Mouse (Mus musculus): Measurements from ENCODE around the gene Adm. TPM values are rescaled to one million over a fixed set of nuclear protein-coding genes. Genes with fewer than 3 reads are reported as not detected.
"Not testable (repeated sequence)": the region's sequence is repeated elsewhere in the genome, so short reads cannot be mapped to it uniquely, and the experiment has no call there.

Adm gene
- total RNA-seq (2021): 1 to 10 TPM; 2.8 to 3.4 TPM
- long read RNA-seq, experiment 1, partial matches to known transcripts: 0 of 1 reads
- long read RNA-seq, experiment 1, other reads (novel, unspliced or antisense): 0 of 1 reads
- long read RNA-seq, experiment 2, partial matches to known transcripts: 0 of 2 reads
- long read RNA-seq, experiment 2, other reads (novel, unspliced or antisense): 0 of 2 reads

GRCm38 (mm10) chr7:110627486-110628272, at the start of gene Adm:
TSS of gene Adm (plus strand) at chr7:110627661.
- Histone ChIP-seq H3K27ac (no peak within 1 kb of the TSS), H3K4me3 (peak within 1 kb of the TSS; percentile 49)
- intact Hi-C loops (cut with DNase I): no loop called here
- TF ChIP-seq CTCF (IDR thresholded peaks at IDR 0.05): no peak; the same call in 1 of the 2 replicates
- peak; percentile 38 to 50 for DNase-seq (ENCODE audit: extremely low spot score in 1 of 2, low spot score in 2 of 2)

- intact Hi-C loops (cut with DNase I): no loop called here
- TF ChIP-seq CTCF (IDR thresholded peaks at IDR 0.05): no peak
Measured at GRCm38 (mm10) chr7:110583705-110584104, 43.8 kb upstream of the Adm start.

DNA sequence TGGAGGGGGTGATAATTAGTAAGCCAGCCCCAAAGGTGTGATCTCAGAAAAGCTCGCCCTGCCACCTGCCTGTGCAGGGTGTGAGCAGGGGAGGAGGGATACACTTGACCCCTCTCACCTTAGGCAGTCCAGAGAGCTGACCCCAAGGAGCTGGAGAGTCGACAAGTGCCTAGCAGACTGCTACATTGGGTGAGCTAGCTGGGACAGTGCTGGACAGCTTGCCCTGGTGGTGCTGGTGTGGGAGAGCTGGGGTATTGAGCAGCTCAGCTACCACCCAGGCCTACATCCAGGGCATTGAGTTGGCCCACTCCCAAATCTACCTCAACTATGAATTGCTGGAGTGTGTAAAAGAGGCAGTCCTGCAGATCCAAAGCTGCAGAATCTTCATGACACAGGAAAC, 43.3 kb upstream of the Adm start:
- DNase-seq (ENCODE audit: extremely low spot score in 1 of 2, low spot score in 2 of 2): no peak
- TF ChIP-seq CTCF (IDR thresholded peaks at IDR 0.05): no peak
- no peak overlapping the region for H3K4me3 ChIP-seq
- intact Hi-C loops (cut with DNase I): no loop called here
- no peak overlapping the region for H3K27ac ChIP-seq

More at GRCm38 (mm10) chr7:110583705-110584104, 43.8 kb upstream of the Adm start:
- H3K27ac ChIP-seq: no peak overlapping the region
- DNase-seq (ENCODE audit: extremely low spot score in 1 of 2, low spot score in 2 of 2): no peak
- no peak overlapping the region for H3K4me3 ChIP-seq

- Histone ChIP-seq H3K4me3 (no peak overlapping the region), H3K27ac (no peak overlapping the region)
- intact Hi-C loops (cut with DNase I): no loop called here
- DNase-seq (ENCODE audit: extremely low spot score in 1 of 2, low spot score in 2 of 2): no peak
- no peak for TF ChIP-seq CTCF (IDR thresholded peaks at IDR 0.05)
Measured at GRCm38 (mm10) chr7:110585250-110585649, 42.2 kb upstream of the Adm start.

DNA sequence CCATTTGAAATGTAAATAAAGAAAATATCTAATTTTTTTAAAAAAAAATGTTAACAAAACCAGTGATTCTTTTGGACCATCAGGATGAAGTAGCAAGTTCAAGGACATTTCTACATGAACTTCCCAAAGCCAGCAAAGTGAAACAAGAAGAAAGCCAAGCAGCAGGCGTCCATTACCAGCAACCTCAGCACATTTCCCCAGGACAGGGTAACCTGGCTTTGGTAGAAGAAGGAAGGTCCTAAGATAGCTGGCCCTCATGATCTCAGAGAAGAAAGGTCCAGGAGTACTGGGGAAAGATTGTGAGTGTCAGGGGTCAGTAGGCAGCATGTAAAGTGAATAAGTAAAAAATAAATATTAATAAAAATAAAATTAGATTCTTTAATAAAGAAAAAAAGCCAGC, 39.7 kb upstream of the Adm start:
- H3K4me3 ChIP-seq: no peak overlapping the region
- intact Hi-C loops (cut with DNase I): no loop called here
- TF ChIP-seq CTCF (IDR thresholded peaks at IDR 0.05): no peak
- DNase-seq (ENCODE audit: extremely low spot score in 1 of 2, low spot score in 2 of 2): no peak
- H3K27ac ChIP-seq: no peak overlapping the region

GRCm38 (mm10) chr7:110593991-110594390, 33.5 kb upstream of the Adm start:
- intact Hi-C loops (cut with DNase I); H3K27ac ChIP-seq; DNase-seq (ENCODE audit: extremely low spot score in 1 of 2, low spot score in 2 of 2); H3K4me3 ChIP-seq: not testable (repeated sequence)
- TF ChIP-seq CTCF (IDR thresholded peaks at IDR 0.05): peak; percentile 23; the same call in 1 of the 2 replicates

GRCm38 (mm10) chr7:110597141-110597540, 30.3 kb upstream of the Adm start:
- intact Hi-C loops (cut with DNase I): no loop called here

GRCm38 (mm10) chr7:110605476-110605875, 22.0 kb upstream of the Adm start:
- Histone ChIP-seq H3K4me3 (no peak overlapping the region), H3K27ac (no peak overlapping the region)
- no peak for TF ChIP-seq CTCF (IDR thresholded peaks at IDR 0.05)
- no peak for DNase-seq (ENCODE audit: extremely low spot score in 1 of 2, low spot score in 2 of 2)
- intact Hi-C loops (cut with DNase I): no loop called here

More at GRCm38 (mm10) chr7:110597141-110597540, 30.3 kb upstream of the Adm start:
- Histone ChIP-seq H3K4me3 (no peak overlapping the region), H3K27ac (no peak overlapping the region)
- TF ChIP-seq CTCF (IDR thresholded peaks at IDR 0.05): no peak
- no peak for DNase-seq (ENCODE audit: extremely low spot score in 1 of 2, low spot score in 2 of 2)

DNA sequence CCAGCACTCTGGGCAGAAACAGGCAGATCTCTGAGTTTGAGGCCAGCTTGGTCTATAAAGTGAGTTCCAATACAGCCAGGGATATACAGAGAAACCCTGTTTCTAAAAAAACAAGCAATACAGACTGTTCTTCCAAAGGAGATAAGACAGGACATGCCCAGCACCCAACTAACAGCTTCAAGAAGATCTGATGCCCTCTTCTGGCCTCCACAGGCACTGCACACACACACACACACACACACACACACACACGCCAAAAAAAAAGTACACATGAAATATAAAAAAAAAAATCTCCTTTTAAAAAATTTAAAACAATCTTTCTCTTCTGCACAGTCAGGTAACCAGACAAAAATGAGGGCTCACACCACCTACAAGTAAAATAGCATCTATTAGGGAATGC, 20.6 kb upstream of the Adm start:
- intact Hi-C loops (cut with DNase I): no loop called here
- TF ChIP-seq CTCF (IDR thresholded peaks at IDR 0.05): no peak; the same call in 1 of the 2 replicates
- H3K4me3 ChIP-seq: no peak overlapping the region
- H3K27ac ChIP-seq: no peak overlapping the region
- no peak for DNase-seq (ENCODE audit: extremely low spot score in 1 of 2, low spot score in 2 of 2)

- intact Hi-C loops (cut with DNase I): no loop called here
- no peak for DNase-seq (ENCODE audit: extremely low spot score in 1 of 2, low spot score in 2 of 2)
- peak overlapping the region; percentile 78 for H3K4me3 ChIP-seq
- peak overlapping the region; percentile 90 for H3K27ac ChIP-seq
- TF ChIP-seq CTCF (IDR thresholded peaks at IDR 0.05): no peak
Measured at GRCm38 (mm10) chr7:110613381-110614132, 13.9 kb upstream of the Adm start.

DNA sequence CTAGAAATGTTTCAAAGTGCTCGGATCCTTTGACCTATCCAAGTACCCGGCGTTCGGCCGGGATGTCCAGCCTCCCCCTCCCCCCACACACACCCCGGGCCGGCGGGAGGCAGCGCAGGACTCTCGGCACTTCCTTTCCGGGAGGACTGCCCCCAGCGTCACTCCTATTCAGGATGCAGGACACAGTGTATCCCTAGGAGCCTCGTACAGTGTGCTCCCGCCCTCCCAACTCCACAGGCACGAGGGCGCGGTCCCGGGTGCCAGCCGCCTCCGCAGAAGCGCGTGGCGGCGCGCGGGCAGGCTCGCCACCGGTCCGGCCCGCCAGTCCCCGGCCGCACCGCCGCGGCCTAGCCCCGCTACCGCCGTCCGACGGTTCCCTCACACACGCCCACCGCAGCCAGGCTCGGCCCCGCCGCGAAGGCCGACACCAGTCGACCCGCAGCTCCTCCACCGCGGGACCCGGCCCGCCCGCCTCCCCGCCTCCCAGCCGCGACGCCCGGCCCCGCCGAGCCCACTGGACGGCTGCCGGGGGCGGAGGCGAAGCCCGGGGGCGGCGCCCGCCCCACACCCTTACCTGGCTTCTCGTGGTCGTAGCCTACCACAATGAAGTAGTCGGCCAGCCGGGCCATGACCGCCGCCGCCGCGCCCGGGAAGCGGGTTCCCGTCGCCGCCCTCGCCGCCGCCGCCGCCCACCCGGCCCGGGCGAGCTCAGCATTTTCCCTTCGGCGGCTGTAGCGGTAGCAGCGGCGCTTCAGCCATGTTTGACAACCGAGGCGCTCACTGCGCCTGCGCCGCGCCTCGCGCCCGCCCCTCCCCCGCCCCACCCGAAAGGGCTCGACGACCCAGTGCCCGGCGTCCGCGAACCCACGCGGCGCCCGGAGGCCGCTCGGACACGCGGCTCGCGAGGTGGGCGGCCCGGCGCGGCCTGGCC, 13.1 kb upstream of the Adm start, which contains the start of gene Sbf2:
Sbf2 (minus strand) TSS at position 790 of the 931 bp plus-strand sequence.
- TF ChIP-seq CTCF (IDR thresholded peaks at IDR 0.05): no peak; the same call in 1 of the 2 replicates
- Histone ChIP-seq H3K27ac (peak within 1 kb of the TSS; percentile 90), H3K4me3 (peak within 1 kb of the TSS; percentile 78)
- intact Hi-C loops (cut with DNase I): no loop called here
- peak; percentile 70 to 71 for DNase-seq (ENCODE audit: extremely low spot score in 1 of 2, low spot score in 2 of 2)

Measured in left cerebral cortex, adult 2 months (tissue).